Mouse (Mus musculus) c-Kit-positive CD71-positive TER-119-positive erythroid progenitor cells, embryonic 14.5 days (primary cell): ENCODE measurements around the gene Srek1ip1.
A peak's percentile ranks its signal among the peaks of the same experiment; 100 is the strongest.

ENCODE experiments used
- DNase-seq: peaks from one replicate; pipeline ENCODE4 v3.0.0-alpha.2; 2013; ENCODE audit warnings: low spot score

The Srek1ip1 gene

GRCm38 (mm10) chr13:104792184-104792583 lies at the start of gene Srek1ip1:
Srek1ip1 (plus strand) TSS chr13:104792484.
- DNase-seq: no peak

- DNase-seq: peak; percentile 71
These were observed 49.4 kb upstream of the Srek1ip1 start for GRCm38 (mm10) chr13:104742866-104743265.

- DNase-seq: no peak
These were observed 45.3 kb upstream of the Srek1ip1 start for GRCm38 (mm10) chr13:104747032-104747431.

GRCm38 (mm10) chr13:104759381-104759780 lies 32.9 kb upstream of the Srek1ip1 start:
- no peak for DNase-seq

GRCm38 (mm10) chr13:104762401-104762800 lies 29.9 kb upstream of the Srek1ip1 start:
- no peak for DNase-seq

GRCm38 (mm10) chr13:104763193-104763592 lies 29.1 kb upstream of the Srek1ip1 start:
- DNase-seq: no peak

GRCm38 (mm10) chr13:104779104-104779670 lies 13.1 kb upstream of the Srek1ip1 start:
- DNase-seq: no peak

GRCm38 (mm10) chr13:104787260-104787659 lies 5.0 kb upstream of the Srek1ip1 start:
- DNase-seq: no peak

GRCm38 (mm10) chr13:104789663-104790062 lies 2.6 kb upstream of the Srek1ip1 start:
- DNase-seq: peak; percentile 44

- no peak for DNase-seq
These were observed 2.1 kb downstream of the Srek1ip1 start for GRCm38 (mm10) chr13:104794421-104794820.

GRCm38 (mm10) chr13:104799067-104799466 lies 6.8 kb downstream of the Srek1ip1 start:
- DNase-seq: no peak

GRCm38 (mm10) chr13:104799566-104800182 lies 7.4 kb downstream of the Srek1ip1 start:
- DNase-seq: no peak

GRCm38 (mm10) chr13:104805681-104806080 lies 13.4 kb downstream of the Srek1ip1 start:
- DNase-seq: peak; percentile 29

GRCm38 (mm10) chr13:104816270-104816634 lies 24.0 kb downstream of the Srek1ip1 start:
- DNase-seq: no peak

GRCm38 (mm10) chr13:104816635-104817571 lies 24.6 kb downstream of the Srek1ip1 start, which contains the start of gene Cwc27:
Cwc27 (minus strand) TSS chr13:104817142.
- DNase-seq: peak; percentile 90

- DNase-seq: no peak
These were observed 25.4 kb downstream of the Srek1ip1 start for GRCm38 (mm10) chr13:104817696-104818095.

GRCm38 (mm10) chr13:104821192-104821591 lies 28.9 kb downstream of the Srek1ip1 start:
- no peak for DNase-seq

- no peak for DNase-seq
These were observed 29.6 kb downstream of the Srek1ip1 start for GRCm38 (mm10) chr13:104821908-104822307.

GRCm38 (mm10) chr13:104822411-104822838 lies 30.1 kb downstream of the Srek1ip1 start:
- DNase-seq: no peak

- DNase-seq: peak; percentile 22
These were observed 33.2 kb downstream of the Srek1ip1 start for GRCm38 (mm10) chr13:104825470-104825869.

GRCm38 (mm10) chr13:104832811-104833210 lies 40.5 kb downstream of the Srek1ip1 start:
- no peak for DNase-seq

GRCm38 (mm10) chr13:104837628-104838027 lies 45.3 kb downstream of the Srek1ip1 start:
- no peak for DNase-seq

- DNase-seq: no peak
These were observed 49.7 kb downstream of the Srek1ip1 start for GRCm38 (mm10) chr13:104841937-104842336.
